Mouse (Mus musculus) bone marrow, adult 2 months (tissue): ENCODE measurements at regions not wholly inside any gene's neighbourhood (a gene's known extent, or its start where the extent isn't known, plus 50 kb on each side); places are given as distances from the start of the nearest gene placed in this dataset.

Experiments used
- CTCF ChIP-seq: fragments of 200-500 bp; IDR thresholded peaks from 2 replicates; pipeline ENCODE4 v1.5.1; 2011; ENCODE audit warnings: low read length, control low read depth; ENCODE audit not compliant: control insufficient read depth, insufficient read depth
- POLR2A ChIP-seq: fragments of 200-500 bp; IDR thresholded peaks from 2 replicates; pipeline ENCODE4 v1.6.1; 2011; ENCODE audit warnings: low read depth, mild to moderate bottlenecking, control low read depth, low read length, borderline replicate concordance; ENCODE audit not compliant: control insufficient read depth

- TF ChIP-seq POLR2A (no peak), CTCF (no peak)
Observed at GRCm38 (mm10) chr1:23676301-23676700, 85.3 kb upstream of the B3gat2 start.
